Mouse (Mus musculus) c-Kit-positive CD71-negative TER-119-negative erythroid progenitor cells, embryonic 14.5 days (primary cell): Measurements from ENCODE around the gene Pspn.

Experiments
- DNase-seq: peaks from one replicate; pipeline ENCODE4 v3.0.0-alpha.2; 2013; ENCODE audit warnings: low read depth

The Pspn gene

GRCm38 (mm10) chr17:56999968-57000609 is at the start of gene Pspn:
Gene Pspn (minus strand): TSS chr17:57000018.
- no peak for DNase-seq

- no peak for DNase-seq
Measured at GRCm38 (mm10) chr17:57048816-57049215, 49.0 kb upstream of the Pspn start.

GRCm38 (mm10) chr17:57047406-57047805 is 47.6 kb upstream of the Pspn start:
- DNase-seq: no peak

- DNase-seq: no peak
Measured at GRCm38 (mm10) chr17:57041554-57041953, 41.7 kb upstream of the Pspn start, which contains the start of gene Slc25a41. Gene Slc25a41 (minus strand): TSS chr17:57041654.

- DNase-seq: no peak
Measured at GRCm38 (mm10) chr17:57038978-57039377, 39.2 kb upstream of the Pspn start.

GRCm38 (mm10) chr17:57032854-57033253 is 33.0 kb upstream of the Pspn start:
- DNase-seq: no peak

- DNase-seq: peak; percentile 100
Measured at GRCm38 (mm10) chr17:57031661-57032420, 32.0 kb upstream of the Pspn start.

- no peak for DNase-seq
Measured at GRCm38 (mm10) chr17:57030931-57031660, 31.3 kb upstream of the Pspn start, which contains the start of gene Khsrp. Gene Khsrp (minus strand): TSS chr17:57031522.

- no peak for DNase-seq
Measured at GRCm38 (mm10) chr17:57029691-57030090, 29.9 kb upstream of the Pspn start.

GRCm38 (mm10) chr17:57027471-57027870 is 27.7 kb upstream of the Pspn start:
- no peak for DNase-seq

- no peak for DNase-seq
Measured at GRCm38 (mm10) chr17:57020960-57021359, 21.1 kb upstream of the Pspn start.

- no peak for DNase-seq
Measured at GRCm38 (mm10) chr17:57019693-57020092, 19.9 kb upstream of the Pspn start.

GRCm38 (mm10) chr17:57012245-57012795 is 12.5 kb upstream of the Pspn start:
- no peak for DNase-seq

- peak; percentile 98 for DNase-seq
Measured at GRCm38 (mm10) chr17:57011236-57012141, 11.7 kb upstream of the Pspn start, which contains the start of the genes Gtf2f1 and Gm17949. Gene Gtf2f1 (minus strand): TSS chr17:57011288. Gene Gm17949 (plus strand): TSS chr17:57011469.

GRCm38 (mm10) chr17:57010911-57011235 is 11.1 kb upstream of the Pspn start:
- no peak for DNase-seq

- no peak for DNase-seq
Measured at GRCm38 (mm10) chr17:57007137-57007905, 7.5 kb upstream of the Pspn start.

GRCm38 (mm10) chr17:57003994-57004393 is 4.2 kb upstream of the Pspn start:
- DNase-seq: no peak

GRCm38 (mm10) chr17:57001228-57001627 is 1.4 kb upstream of the Pspn start:
- DNase-seq: no peak

- no peak for DNase-seq
Measured at GRCm38 (mm10) chr17:56999414-56999813, 404 bp downstream of the Pspn start.

- DNase-seq: peak; percentile 99
Measured at GRCm38 (mm10) chr17:56997029-56997667, 2.7 kb downstream of the Pspn start, which contains the start of gene Alkbh7. Gene Alkbh7 (plus strand): TSS chr17:56997339.
